Comparison of ENCODE assay signal across 17 mouse cellular contexts in the genomic region with DNA sequence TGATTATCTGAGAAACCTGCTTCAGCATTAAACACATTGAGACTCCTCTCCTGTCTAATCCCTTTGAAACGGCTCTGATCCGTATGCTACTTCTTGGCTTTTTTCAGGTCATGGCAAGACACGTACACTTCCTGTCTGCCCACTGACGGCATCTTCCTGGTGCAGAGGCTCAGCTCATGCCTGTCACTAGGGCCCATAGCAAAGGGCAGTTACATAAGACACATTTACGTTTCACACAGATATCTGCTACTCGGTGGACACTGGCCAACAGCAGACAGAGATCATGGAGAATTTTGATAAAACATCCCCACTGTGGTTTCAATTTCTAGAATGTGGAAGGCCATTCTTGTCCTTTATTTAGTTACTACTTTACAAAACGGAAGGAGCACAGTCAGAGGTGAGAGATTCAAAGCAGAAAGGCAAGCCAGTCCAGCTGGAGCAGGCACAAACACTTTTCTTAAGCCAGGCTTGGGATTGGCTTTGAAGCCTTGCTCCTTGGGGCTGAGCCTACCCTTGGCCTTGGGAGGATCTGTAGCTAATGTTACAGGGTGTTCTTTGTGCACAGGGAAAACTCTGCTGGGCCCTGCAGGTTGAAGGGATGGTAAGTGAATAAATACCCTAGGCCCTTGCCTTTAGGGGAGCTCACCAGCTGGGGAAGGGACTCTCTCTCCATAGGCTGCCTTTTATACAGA.
DNase-seq lines count a peak whose midpoint lies in the region; ATAC-seq lines count a peak whose summit lies in the region.
"Had no signal": no experiment of that assay in that cellular context is flagged by ENCODE, and none has a peak within 500 bp of the region (broad histone marks: within the 10 kb centered on the region; RNA-seq: fewer than 3 reads in every experiment).

No protein-coding gene starts in this region.

- H3K36me3 ChIP-seq in forebrain, embryonic 11.5 days (ENCODE audit: control insufficient read depth, insufficient read depth, low read length) = no peaks in the 10 kb centered on the region
- no peaks in the 10 kb centered on the region for H3K36me3 ChIP-seq in forebrain, embryonic 15.5 days
- no peaks in the 10 kb centered on the region for H3K36me3 ChIP-seq in heart, embryonic 15.5 days
- H3K36me3 ChIP-seq in neural tube, embryonic 13.5 days = no peaks in the 10 kb centered on the region
- no peaks in the 10 kb centered on the region for H3K36me3 ChIP-seq in neural tube, embryonic 15.5 days
- H3K36me3 ChIP-seq in liver, embryonic 11.5 days (ENCODE audit: control insufficient read depth, insufficient read depth, low read length) = no peaks in the 10 kb centered on the region
- H3K36me3 ChIP-seq: embryonic facial prominence, embryonic 12.5 days; hindbrain, embryonic 15.5 days; limb, embryonic 15.5 days; lung, embryonic 15.5 days had no signal

- H3K9me3 ChIP-seq in forebrain, embryonic 11.5 days (ENCODE audit: control insufficient read depth, low read length) = no peaks in the 10 kb centered on the region
- H3K9me3 ChIP-seq in forebrain, embryonic 15.5 days = no peaks in the 10 kb centered on the region
- H3K9me3 ChIP-seq in heart, embryonic 15.5 days (replicated peaks) = no peaks in the 10 kb centered on the region
- H3K9me3 ChIP-seq in neural tube, embryonic 13.5 days = no peaks in the 10 kb centered on the region
- no peaks in the 10 kb centered on the region for H3K9me3 ChIP-seq in neural tube, embryonic 15.5 days (replicated peaks)
- no peaks in the 10 kb centered on the region for H3K9me3 ChIP-seq in liver, embryonic 11.5 days (ENCODE audit: control insufficient read depth, low read length)
- H3K9me3 ChIP-seq: embryonic facial prominence, embryonic 12.5 days; hindbrain, embryonic 15.5 days; limb, embryonic 15.5 days; lung, embryonic 15.5 days had no signal

- intact Hi-C loops in heart, postnatal 14 days (cut with DNase I) = no loop called here

- H3K9ac ChIP-seq in forebrain, embryonic 11.5 days (ENCODE audit: low read length) = no peak overlapping the region
- H3K9ac ChIP-seq in forebrain, embryonic 15.5 days (replicated peaks) = no peak overlapping the region
- no peak overlapping the region for H3K9ac ChIP-seq in heart, embryonic 15.5 days
- H3K9ac ChIP-seq in neural tube, embryonic 13.5 days = 0 out of 2 replicates have a peak overlapping the region, but pooled peaks have one; percentile 26
- no peak overlapping the region for H3K9ac ChIP-seq in neural tube, embryonic 15.5 days (replicated peaks)
- no peak overlapping the region for H3K9ac ChIP-seq in liver, embryonic 11.5 days (ENCODE audit: low read depth, low read length)
- H3K9ac ChIP-seq: embryonic facial prominence, embryonic 12.5 days; hindbrain, embryonic 15.5 days; limb, embryonic 15.5 days; lung, embryonic 15.5 days had no signal

- peaks cover 12% of the 10 kb centered on the region; the same call in 1 of the 2 replicates for H3K4me1 ChIP-seq in forebrain, embryonic 11.5 days (replicated peaks; ENCODE audit: control insufficient read depth, insufficient read depth, low read length)
- H3K4me1 ChIP-seq in forebrain, embryonic 15.5 days = peaks cover 27% of the 10 kb centered on the region
- H3K4me1 ChIP-seq in heart, embryonic 15.5 days (replicated peaks) = peaks cover 26% of the 10 kb centered on the region
- peaks cover 26% of the 10 kb centered on the region for H3K4me1 ChIP-seq in neural tube, embryonic 13.5 days (replicated peaks)
- H3K4me1 ChIP-seq in neural tube, embryonic 15.5 days = 0 out of 2 replicates have a peak, but pooled peaks cover 6% of the 10 kb centered on the region
- H3K4me1 ChIP-seq in liver, embryonic 11.5 days (replicated peaks; ENCODE audit: control insufficient read depth, insufficient read depth, low read length) = no peaks in the 10 kb centered on the region

- no peak for ATAC-seq in forebrain, embryonic 11.5 days (replicated peaks; ENCODE audit: low FRiP score)
- ATAC-seq in forebrain, embryonic 15.5 days (replicated peaks) = no peak
- ATAC-seq in heart, embryonic 15.5 days (replicated peaks; ENCODE audit: insufficient number of reproducible peaks, insufficient read depth, low FRiP score, low read depth) = no peak
- ATAC-seq in neural tube, embryonic 13.5 days (ENCODE audit: low read depth) = no peak
- ATAC-seq in neural tube, embryonic 15.5 days (ENCODE audit: low FRiP score) = no peak
- ATAC-seq in liver, embryonic 11.5 days (replicated peaks; ENCODE audit: low FRiP score) = no peak

- no peaks in the 10 kb centered on the region for H3K27me3 ChIP-seq in forebrain, embryonic 11.5 days (ENCODE audit: control insufficient read depth, insufficient read depth, low read length)
- H3K27me3 ChIP-seq in forebrain, embryonic 15.5 days = no peaks in the 10 kb centered on the region
- H3K27me3 ChIP-seq in heart, embryonic 15.5 days = no peaks in the 10 kb centered on the region
- no peaks in the 10 kb centered on the region; the same call in 1 of the 2 replicates for H3K27me3 ChIP-seq in neural tube, embryonic 13.5 days
- no peaks in the 10 kb centered on the region for H3K27me3 ChIP-seq in neural tube, embryonic 15.5 days (replicated peaks)
- no peaks in the 10 kb centered on the region for H3K27me3 ChIP-seq in liver, embryonic 11.5 days (replicated peaks; ENCODE audit: control insufficient read depth, insufficient read depth, low read length)
- H3K27me3 ChIP-seq: embryonic facial prominence, embryonic 12.5 days; hindbrain, embryonic 15.5 days; limb, embryonic 15.5 days; lung, embryonic 15.5 days had no signal

- H3K4me2 ChIP-seq in forebrain, embryonic 11.5 days (ENCODE audit: low read depth, low read length, severe bottlenecking) = no peak overlapping the region
- no peak overlapping the region for H3K4me2 ChIP-seq in forebrain, embryonic 15.5 days (replicated peaks)
- no peak overlapping the region for H3K4me2 ChIP-seq in heart, embryonic 15.5 days
- no peak overlapping the region for H3K4me2 ChIP-seq in neural tube, embryonic 13.5 days
- no peak overlapping the region for H3K4me2 ChIP-seq in neural tube, embryonic 15.5 days
- H3K4me2 ChIP-seq in liver, embryonic 11.5 days = no peak overlapping the region
- H3K4me2 ChIP-seq: embryonic facial prominence, embryonic 12.5 days; hindbrain, embryonic 15.5 days; limb, embryonic 15.5 days; lung, embryonic 15.5 days had no signal

- H3K27ac ChIP-seq in forebrain, embryonic 11.5 days (ENCODE audit: low read depth, low read length) = no peak overlapping the region
- no peak overlapping the region for H3K27ac ChIP-seq in forebrain, embryonic 15.5 days (replicated peaks)
- H3K27ac ChIP-seq in heart, embryonic 15.5 days = peak overlapping the region; percentile 6; the same call in 1 of the 2 replicates
- no peak overlapping the region for H3K27ac ChIP-seq in neural tube, embryonic 13.5 days (replicated peaks)
- no peak overlapping the region for H3K27ac ChIP-seq in neural tube, embryonic 15.5 days (replicated peaks)
- H3K27ac ChIP-seq in liver, embryonic 11.5 days (ENCODE audit: low read depth, low read length) = no peak overlapping the region
- H3K27ac ChIP-seq: embryonic facial prominence, embryonic 12.5 days; hindbrain, embryonic 15.5 days; limb, embryonic 15.5 days; lung, embryonic 15.5 days had no signal

- H3K4me3 ChIP-seq in forebrain, embryonic 11.5 days (ENCODE audit: low read depth, low read length) = no peak overlapping the region
- no peak overlapping the region for H3K4me3 ChIP-seq in forebrain, embryonic 15.5 days
- H3K4me3 ChIP-seq in heart, embryonic 15.5 days = no peak overlapping the region
- H3K4me3 ChIP-seq in neural tube, embryonic 13.5 days = no peak overlapping the region
- no peak overlapping the region for H3K4me3 ChIP-seq in neural tube, embryonic 15.5 days (replicated peaks)
- H3K4me3 ChIP-seq in liver, embryonic 11.5 days (ENCODE audit: low read depth, low read length) = no peak overlapping the region
- H3K4me3 ChIP-seq: embryonic facial prominence, embryonic 12.5 days; hindbrain, embryonic 15.5 days; limb, embryonic 15.5 days; lung, embryonic 15.5 days had no signal

- peak; percentile 34 for DNase-seq in forebrain, embryonic 11.5 days (ENCODE audit: low spot score)
- no peak for DNase-seq in heart, postnatal 14 days
- no peak for DNase-seq in liver, embryonic 11.5 days (ENCODE audit: low spot score)
- no peak for DNase-seq in urinary bladder, adult 2 months (ENCODE audit: low spot score)
- DNase-seq: adrenal gland, postnatal 25 days; cerebellum, postnatal 14 days; kidney, adult 18-20 months; kidney, postnatal 4 days; thymus, postnatal 25 days had no signal

- 62% methylated on average over 7 of the region's 7 CpGs for WGBS in forebrain, embryonic 11.5 days
- WGBS in forebrain, embryonic 15.5 days = 65% methylated on average over 7 of the region's 7 CpGs
- WGBS in heart, embryonic 15.5 days = 42% methylated on average over 7 of the region's 7 CpGs
- WGBS in neural tube, embryonic 13.5 days = 77% methylated on average over 7 of the region's 7 CpGs
- WGBS in neural tube, embryonic 15.5 days = 76% methylated on average over 7 of the region's 7 CpGs
- 52% methylated on average over 7 of the region's 7 CpGs for WGBS in liver, embryonic 11.5 days
